Mouse (Mus musculus) midbrain, embryonic 10.5 days (tissue): ENCODE measurements at regions not wholly inside any gene's neighbourhood (a gene's known extent, or its start where the extent isn't known, plus 50 kb on each side); places are given as distances from the start of the nearest gene placed in this dataset.

Source experiments
- DNase-seq: peaks from one replicate; pipeline ENCODE4 v3.0.0-alpha.2; 2017; ENCODE audit warnings: low spot score
- H3K27ac ChIP-seq: fragments of 300-500 bp; sonication (generic); replicated peaks from 2 replicates; pipeline ENCODE4 v1.5.1; 2016; ENCODE audit warnings: mild to moderate bottlenecking
- H3K27me3 ChIP-seq: fragments of 300-500 bp; sonication (generic); 2 replicates; pipeline ENCODE4 v1.6.1; 2016; ENCODE audit warnings: low read depth, mild to moderate bottlenecking; ENCODE audit not compliant: poor library complexity, severe bottlenecking
- H3K36me3 ChIP-seq: fragments of 300-500 bp; sonication (generic); 2 replicates; pipeline ENCODE4 v1.6.1; 2016; ENCODE audit warnings: mild to moderate bottlenecking, moderate library complexity
- H3K4me1 ChIP-seq: fragments of 300-500 bp; sonication (generic); 2 replicates; pipeline ENCODE4 v1.6.1; 2016
- H3K4me3 ChIP-seq: fragments of 300-500 bp; sonication (generic); 2 replicates; pipeline ENCODE4 v1.5.1; 2016; ENCODE audit warnings: mild to moderate bottlenecking, moderate library complexity
- H3K9me3 ChIP-seq: fragments of 300-500 bp; sonication (generic); replicated peaks from 2 replicates; pipeline ENCODE4 v1.6.1; 2016; ENCODE audit warnings: mild to moderate bottlenecking
- WGBS: fragments of 180-500 bp; shearing (Covaris S2); methylation state at CpG from one replicate; pipeline ENCODE4 v1.1.7; 2016; 5-methylcytosine and 5-hydroxymethylcytosine counted together

- no peak overlapping the region for H3K4me3 ChIP-seq
- no peak overlapping the region for H3K27ac ChIP-seq
- no peaks in the 10 kb centered on the region for H3K36me3 ChIP-seq
- no peaks in the 10 kb centered on the region for H3K27me3 ChIP-seq
- no peaks in the 10 kb centered on the region for H3K9me3 ChIP-seq
- WGBS = 85% methylated on average over 5 of the region's 5 CpGs
- H3K4me1 ChIP-seq = peaks cover 5% of the 10 kb centered on the region; the same call in 1 of the 2 replicates
- DNase-seq = no peak
Observed at GRCm38 (mm10) chr3:131056893-131057660, 53.2 kb upstream of the Lef1 start.

- H3K9me3 ChIP-seq = 0 out of 2 replicates have a peak, but pooled peaks cover 4% of the 10 kb centered on the region
- DNase-seq = no peak
- H3K36me3 ChIP-seq = no peaks in the 10 kb centered on the region
- H3K27ac ChIP-seq = no peak overlapping the region
- peaks cover 5% of the 10 kb centered on the region; the same call in 1 of the 2 replicates for H3K4me1 ChIP-seq
- no peaks in the 10 kb centered on the region for H3K27me3 ChIP-seq
- WGBS = 79% methylated on average over 13 of the region's 13 CpGs
- H3K4me3 ChIP-seq = no peak overlapping the region
Observed at GRCm38 (mm10) chr3:131054241-131054972, 55.9 kb upstream of the Lef1 start.

GRCm38 (mm10) chr3:131047716-131048115, 62.6 kb upstream of the Lef1 start:
- Histone ChIP-seq H3K27ac (no peak overlapping the region), H3K4me1 (peaks cover 7% of the 10 kb centered on the region), H3K4me3 (no peak overlapping the region), H3K9me3 (0 out of 2 replicates have a peak, but pooled peaks cover 4% of the 10 kb centered on the region), H3K36me3 (no peaks in the 10 kb centered on the region), H3K27me3 (no peaks in the 10 kb centered on the region)
- 78% methylated on average over 3 of the region's 3 CpGs for WGBS
- DNase-seq = no peak

GRCm38 (mm10) chr3:131046412-131046811, 63.9 kb upstream of the Lef1 start:
- 86% methylated on average over 5 of the region's 5 CpGs for WGBS
- DNase-seq = no peak
- Histone ChIP-seq H3K9me3 (0 out of 2 replicates have a peak, but pooled peaks cover 4% of the 10 kb centered on the region), H3K36me3 (no peaks in the 10 kb centered on the region), H3K27me3 (no peaks in the 10 kb centered on the region), H3K4me3 (no peak overlapping the region), H3K27ac (no peak overlapping the region), H3K4me1 (peaks cover 7% of the 10 kb centered on the region)

- no peaks in the 10 kb centered on the region for H3K27me3 ChIP-seq
- no peak overlapping the region for H3K27ac ChIP-seq
- no peak overlapping the region for H3K4me3 ChIP-seq
- DNase-seq = no peak
- H3K36me3 ChIP-seq = no peaks in the 10 kb centered on the region
- 76% methylated on average over 4 of the region's 4 CpGs for WGBS
- H3K4me1 ChIP-seq = no peaks in the 10 kb centered on the region
- no peaks in the 10 kb centered on the region for H3K9me3 ChIP-seq
Observed at GRCm38 (mm10) chr3:131040214-131040825, 70.0 kb upstream of the Lef1 start.

GRCm38 (mm10) chr3:131037095-131037494, 73.2 kb upstream of the Lef1 start:
- Histone ChIP-seq H3K36me3 (no peaks in the 10 kb centered on the region), H3K27me3 (no peaks in the 10 kb centered on the region), H3K27ac (no peak overlapping the region), H3K4me3 (no peak overlapping the region), H3K9me3 (no peaks in the 10 kb centered on the region), H3K4me1 (no peaks in the 10 kb centered on the region)
- 92% methylated on average over 5 of the region's 5 CpGs for WGBS
- DNase-seq = no peak

- Histone ChIP-seq H3K36me3 (no peaks in the 10 kb centered on the region), H3K27me3 (no peaks in the 10 kb centered on the region), H3K4me1 (no peaks in the 10 kb centered on the region), H3K4me3 (no peak overlapping the region), H3K9me3 (no peaks in the 10 kb centered on the region), H3K27ac (no peak overlapping the region)
- DNase-seq = no peak
- WGBS = 81% methylated on average over 5 of the region's 5 CpGs
Observed at GRCm38 (mm10) chr3:131034774-131035173, 75.5 kb upstream of the Lef1 start.

GRCm38 (mm10) chr3:131026336-131026735, 83.9 kb upstream of the Lef1 start:
- H3K4me3 ChIP-seq = no peak overlapping the region
- no peak for DNase-seq
- no peaks in the 10 kb centered on the region for H3K27me3 ChIP-seq
- 89% methylated on average over 7 of the region's 7 CpGs for WGBS
- no peaks in the 10 kb centered on the region for H3K36me3 ChIP-seq
- no peaks in the 10 kb centered on the region for H3K9me3 ChIP-seq
- no peak overlapping the region for H3K27ac ChIP-seq
- H3K4me1 ChIP-seq = peaks cover 10% of the 10 kb centered on the region

GRCm38 (mm10) chr3:131019163-131019956, 90.9 kb upstream of the Lef1 start:
- DNase-seq = peak; percentile 45
- no peaks in the 10 kb centered on the region for H3K9me3 ChIP-seq
- H3K4me3 ChIP-seq = peak overlapping the region; percentile 40
- peaks cover 50% of the 10 kb centered on the region for H3K4me1 ChIP-seq
- no peaks in the 10 kb centered on the region for H3K36me3 ChIP-seq
- peak overlapping the region; percentile 84 for H3K27ac ChIP-seq
- H3K27me3 ChIP-seq = peaks cover 7% of the 10 kb centered on the region; the same call in 1 of the 2 replicates
- 17% methylated on average over 23 of the region's 23 CpGs for WGBS

GRCm38 (mm10) chr3:131017899-131018298, 92.4 kb upstream of the Lef1 start:
- no peaks in the 10 kb centered on the region for H3K36me3 ChIP-seq
- WGBS = 88% methylated on average over 9 of the region's 9 CpGs
- no peak overlapping the region for H3K27ac ChIP-seq
- H3K4me1 ChIP-seq = peaks cover 50% of the 10 kb centered on the region
- no peak overlapping the region for H3K4me3 ChIP-seq
- H3K27me3 ChIP-seq = peaks cover 7% of the 10 kb centered on the region; the same call in 1 of the 2 replicates
- no peak for DNase-seq
- H3K9me3 ChIP-seq = no peaks in the 10 kb centered on the region

GRCm38 (mm10) chr3:131016104-131016503, 94.2 kb upstream of the Lef1 start:
- H3K36me3 ChIP-seq = no peaks in the 10 kb centered on the region
- peaks cover 7% of the 10 kb centered on the region; the same call in 1 of the 2 replicates for H3K27me3 ChIP-seq
- peaks cover 38% of the 10 kb centered on the region for H3K4me1 ChIP-seq
- H3K9me3 ChIP-seq = no peaks in the 10 kb centered on the region
- no peak overlapping the region for H3K4me3 ChIP-seq
- WGBS = 71% methylated on average over 10 of the region's 10 CpGs
- DNase-seq = no peak
- no peak overlapping the region for H3K27ac ChIP-seq

GRCm38 (mm10) chr3:131014092-131014716, 96.1 kb upstream of the Lef1 start:
- DNase-seq = no peak
- 79% methylated on average over 12 of the region's 12 CpGs for WGBS
- Histone ChIP-seq H3K4me1 (peaks cover 21% of the 10 kb centered on the region), H3K27ac (no peak overlapping the region), H3K4me3 (no peak overlapping the region), H3K27me3 (peaks cover 7% of the 10 kb centered on the region; the same call in 1 of the 2 replicates), H3K36me3 (no peaks in the 10 kb centered on the region), H3K9me3 (no peaks in the 10 kb centered on the region)
